Mouse (Mus musculus) spleen, adult 2 months (tissue): ENCODE measurements around the gene Msh3. TPM values are rescaled to one million over a fixed set of nuclear protein-coding genes. Genes with fewer than 3 reads are reported as not detected.

Source experiments
- DNase-seq, 2 experiments: peaks; one replicate each; pipeline versions ENCODE4 v3.0.0 to v3.0.0-alpha.2; 2012 to 2021; ENCODE audit warnings: low spot score in 2 of 2, low read depth in 1 of 2
- H3K27ac ChIP-seq: fragments of 200-500 bp; 2 replicates; pipeline ENCODE4 v1.5.1; 2012; ENCODE audit warnings: low read length, inconsistent platforms; ENCODE audit not compliant: insufficient read depth
- H3K27me3 ChIP-seq: fragments of 200-500 bp; 2 replicates; pipeline ENCODE4 v1.6.1; 2012; ENCODE audit warnings: mild to moderate bottlenecking, moderate library complexity, low read length, inconsistent platforms; ENCODE audit not compliant: control insufficient read depth, insufficient read depth
- H3K36me3 ChIP-seq: fragments of 200-500 bp; 2 replicates; pipeline ENCODE4 v1.6.1; 2012; ENCODE audit warnings: mild to moderate bottlenecking, low read length, inconsistent platforms; ENCODE audit not compliant: control insufficient read depth, insufficient read depth
- H3K4me1 ChIP-seq: fragments of 200-500 bp; 2 replicates; pipeline ENCODE4 v1.6.1; 2011; ENCODE audit warnings: inconsistent platforms; ENCODE audit not compliant: control insufficient read depth, insufficient read depth, insufficient read length
- H3K4me3 ChIP-seq: fragments of 200-500 bp; 2 replicates; pipeline ENCODE4 v1.5.1; 2011; ENCODE audit warnings: mild to moderate bottlenecking, inconsistent platforms; ENCODE audit not compliant: insufficient read depth, insufficient read length; ENCODE audit errors: extremely low read depth
- CTCF ChIP-seq: fragments of 200-500 bp; IDR thresholded peaks from 2 replicates; pipeline ENCODE4 v1.5.1; 2011; ENCODE audit warnings: mild to moderate bottlenecking, inconsistent platforms; ENCODE audit not compliant: insufficient read depth, insufficient read length, insufficient replicate concordance; ENCODE audit errors: extremely low read depth
- POLR2A ChIP-seq: fragments of 200-500 bp; IDR thresholded peaks from 2 replicates; pipeline ENCODE4 v1.6.1; 2011; ENCODE audit warnings: low read depth, low read length, inconsistent platforms
- WGBS: fragments of 180-500 bp; shearing (Covaris S2); methylation state at CpG from one replicate; pipeline ENCODE4 v1.1.7; 2018; 5-methylcytosine and 5-hydroxymethylcytosine counted together
- polyA plus RNA-seq: library from polyadenylated mRNA; depleted of rRNA; stranded (reverse); fragments of >200 nt; gene quantifications from 2 replicates; pipeline ENCODE4 v1.2.3, GENCODE M21; 2012

Msh3 gene
- polyA plus RNA-seq, 1 experiment, result 2.9 TPM

DNA sequence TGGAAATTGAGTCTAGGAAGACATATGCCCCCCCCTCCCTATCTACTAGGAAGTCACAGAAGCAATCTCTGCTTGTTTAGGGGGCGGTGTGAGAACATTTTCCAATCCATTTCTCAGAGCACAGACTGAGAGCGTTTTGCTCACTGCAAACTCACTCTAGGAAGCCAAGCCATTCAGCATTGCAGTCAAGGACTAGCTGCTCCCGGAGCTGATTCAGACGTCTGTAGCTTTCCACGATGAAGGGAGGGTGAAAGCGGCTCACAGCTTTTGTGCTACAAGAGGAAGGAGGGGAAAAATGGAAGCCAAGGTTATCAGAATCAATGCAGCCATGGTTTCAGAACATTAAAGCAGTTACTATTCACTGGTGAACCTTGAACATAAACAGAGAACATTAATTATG, 91.2 kb downstream of the Msh3 start:
- DNase-seq, result no peak
- Histone ChIP-seq H3K36me3 (peaks cover 6% of the 10 kb centered on the region; the same call in 1 of the 2 replicates), H3K27me3 (no peaks in the 10 kb centered on the region), H3K4me3 (no peak overlapping the region), H3K27ac (no peak overlapping the region), H3K4me1 (no peaks in the 10 kb centered on the region)
- WGBS, result 95% methylated on average over 6 of the region's 6 CpGs
- TF ChIP-seq CTCF (no peak), POLR2A (no peak)

GRCm38 (mm10) chr13:92261329-92261728, 93.5 kb downstream of the Msh3 start:
- DNase-seq, result no peak
- H3K36me3 ChIP-seq, result peaks cover 6% of the 10 kb centered on the region; the same call in 1 of the 2 replicates
- TF ChIP-seq POLR2A (no peak), CTCF (no peak)
- H3K4me1 ChIP-seq, result no peaks in the 10 kb centered on the region
- H3K27me3 ChIP-seq, result no peaks in the 10 kb centered on the region
- no peak overlapping the region for H3K4me3 ChIP-seq
- no peak overlapping the region for H3K27ac ChIP-seq
- WGBS, result 89% methylated on average over 5 of the region's 5 CpGs

DNA sequence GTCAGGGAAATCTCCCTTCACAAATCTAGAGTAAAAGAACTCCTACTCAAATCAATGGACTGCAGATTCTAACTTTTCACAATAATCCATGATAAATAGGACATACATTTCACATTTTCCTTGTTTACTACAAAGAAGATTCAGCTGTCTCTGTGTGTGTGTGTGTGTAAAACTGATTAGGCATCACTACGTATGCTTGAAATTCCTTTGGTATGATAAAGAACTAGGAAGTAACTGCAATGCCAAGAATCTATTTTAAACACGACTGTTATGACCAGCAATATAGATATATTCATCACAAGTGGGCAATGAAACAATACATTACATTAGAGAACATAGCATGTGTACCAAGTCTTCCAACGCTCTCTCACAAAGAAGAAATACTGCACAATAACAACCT, 99.3 kb downstream of the Msh3 start:
- Histone ChIP-seq H3K36me3 (peaks cover 8% of the 10 kb centered on the region), H3K27ac (no peak overlapping the region), H3K4me3 (no peak overlapping the region), H3K27me3 (no peaks in the 10 kb centered on the region), H3K4me1 (no peaks in the 10 kb centered on the region)
- no peak for TF ChIP-seq CTCF
- no peak for TF ChIP-seq POLR2A
- DNase-seq, result no peak
- 88% methylated on average over 3 of the region's 3 CpGs for WGBS

DNA sequence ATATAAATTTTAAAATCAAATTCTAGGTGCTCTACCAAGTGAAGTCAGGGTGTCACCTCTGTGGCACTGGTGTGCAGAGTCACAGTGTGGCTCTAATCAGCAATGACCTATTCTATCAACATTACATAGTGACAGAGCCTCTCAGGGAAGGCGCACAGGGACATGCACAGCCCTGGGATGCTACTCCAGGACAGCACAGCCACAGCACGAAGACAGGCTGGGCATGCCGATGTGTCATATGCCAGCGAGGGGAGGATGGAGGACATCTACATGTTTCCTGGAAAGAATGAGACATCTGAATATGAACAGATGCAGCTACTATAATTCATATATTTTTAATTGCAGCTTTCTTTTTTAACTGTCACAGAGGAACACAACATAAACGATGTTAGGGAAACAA, 101.0 kb downstream of the Msh3 start:
- TF ChIP-seq CTCF (no peak), POLR2A (no peak)
- peaks cover 7% of the 10 kb centered on the region for H3K36me3 ChIP-seq
- H3K4me3 ChIP-seq, result no peak overlapping the region
- 92% methylated on average over 5 of the region's 5 CpGs for WGBS
- H3K4me1 ChIP-seq, result no peaks in the 10 kb centered on the region
- no peaks in the 10 kb centered on the region for H3K27me3 ChIP-seq
- H3K27ac ChIP-seq, result no peak overlapping the region
- no peak for DNase-seq

DNA sequence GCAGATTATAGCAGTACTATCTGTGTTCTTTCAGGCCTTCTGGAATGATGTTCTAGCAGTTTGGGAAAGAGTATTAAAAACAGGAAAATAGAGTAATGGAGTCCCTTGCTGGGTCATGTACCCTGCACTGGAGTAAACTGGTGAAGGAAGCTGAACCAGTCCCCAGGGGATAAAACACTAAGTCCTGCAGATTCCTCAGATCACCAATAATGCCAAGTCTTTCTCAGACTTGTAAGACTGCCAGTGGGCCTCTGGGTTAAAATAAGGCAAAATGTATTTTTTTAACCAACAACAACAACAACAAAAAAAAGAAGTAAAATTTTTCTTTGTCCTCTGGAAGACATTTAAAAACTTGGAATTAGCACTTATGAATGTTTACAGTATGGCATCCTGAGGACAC, 102.5 kb downstream of the Msh3 start:
- no peak overlapping the region for H3K27ac ChIP-seq

DNA sequence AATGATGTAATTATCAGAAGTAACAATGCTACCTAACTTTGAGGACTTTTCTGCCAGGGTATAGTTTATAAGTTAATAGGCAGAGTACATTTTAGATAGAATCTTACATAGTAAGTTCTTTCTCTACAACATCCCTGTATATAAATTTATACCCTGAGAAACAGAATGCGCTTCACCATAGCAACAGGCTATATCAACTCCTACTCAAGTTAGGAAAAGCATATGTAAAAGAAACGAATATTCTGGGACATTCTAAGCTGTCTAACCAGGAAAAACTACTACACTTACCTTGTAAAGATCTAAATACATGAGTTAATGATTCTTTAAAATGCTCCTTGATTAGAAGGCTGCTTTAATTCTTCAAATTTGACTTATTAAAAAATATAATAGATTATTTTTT, 107.2 kb downstream of the Msh3 start:
- no peak for TF ChIP-seq CTCF
- no peak for TF ChIP-seq POLR2A
- DNase-seq, result no peak
- Histone ChIP-seq H3K4me3 (no peak overlapping the region), H3K27ac (no peak overlapping the region), H3K36me3 (peaks cover 4% of the 10 kb centered on the region), H3K27me3 (no peaks in the 10 kb centered on the region), H3K4me1 (no peaks in the 10 kb centered on the region; the same call in 1 of the 2 replicates)
- WGBS, result 91% methylated on average over 2 of the region's 2 CpGs

More for the DNA sequence above, 102.5 kb downstream of the Msh3 start:
- Histone ChIP-seq H3K4me3 (no peak overlapping the region), H3K36me3 (peaks cover 7% of the 10 kb centered on the region), H3K4me1 (no peaks in the 10 kb centered on the region), H3K27me3 (no peaks in the 10 kb centered on the region)
- DNase-seq, result no peak
- TF ChIP-seq POLR2A, result no peak
- TF ChIP-seq CTCF, result no peak

GRCm38 (mm10) chr13:92246966-92247365, 107.8 kb downstream of the Msh3 start:
- TF ChIP-seq POLR2A (no peak), CTCF (no peak)

DNA sequence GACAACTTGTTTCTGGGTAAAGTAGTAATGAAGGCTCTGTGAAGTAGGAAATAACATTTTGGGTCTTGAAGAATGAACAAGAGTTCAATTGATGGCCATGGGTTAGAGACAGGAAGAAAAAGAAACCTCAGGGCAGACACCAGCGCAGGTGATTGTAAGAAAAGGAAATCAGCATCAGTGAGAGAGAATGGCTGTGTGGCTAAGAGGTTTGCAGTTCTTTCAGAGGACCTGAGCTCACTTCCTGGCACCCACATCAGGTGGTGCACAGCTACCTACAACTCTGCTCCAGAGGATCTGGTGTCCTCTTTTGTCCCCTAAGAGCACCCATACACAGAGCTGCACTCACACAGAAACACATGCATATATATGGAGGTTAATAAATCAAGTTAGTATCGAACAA, 110.1 kb downstream of the Msh3 start:
- no peak for TF ChIP-seq POLR2A
- TF ChIP-seq CTCF, result no peak
- DNase-seq, result no peak
- H3K36me3 ChIP-seq, result peaks cover 2% of the 10 kb centered on the region
- H3K27me3 ChIP-seq, result no peaks in the 10 kb centered on the region
- H3K4me1 ChIP-seq, result no peaks in the 10 kb centered on the region; the same call in 1 of the 2 replicates
- H3K27ac ChIP-seq, result no peak overlapping the region
- H3K4me3 ChIP-seq, result no peak overlapping the region
- 84% methylated on average over 2 of the region's 2 CpGs for WGBS

More at GRCm38 (mm10) chr13:92246966-92247365, 107.8 kb downstream of the Msh3 start:
- 90% methylated on average over 5 of the region's 5 CpGs for WGBS
- DNase-seq, result no peak
- Histone ChIP-seq H3K36me3 (peaks cover 4% of the 10 kb centered on the region), H3K27me3 (no peaks in the 10 kb centered on the region), H3K4me1 (no peaks in the 10 kb centered on the region; the same call in 1 of the 2 replicates), H3K27ac (no peak overlapping the region), H3K4me3 (no peak overlapping the region)
